Mouse (Mus musculus) liver, embryonic 14.5 days (tissue): ENCODE measurements around the gene Sowaha. TPM values are rescaled to one million over a fixed set of nuclear protein-coding genes. Genes with fewer than 3 reads are reported as not detected.
A peak's percentile ranks its signal among the peaks of the same experiment; 100 is the strongest.

Experiments used
- ATAC-seq: fragments of 200-750 bp; cut with Nextera tagmentation; 2 replicates; pipeline ENCODE4 v1.8.0; 2017; ENCODE audit warnings: moderate number of reproducible peaks, mild to moderate bottlenecking, moderate library complexity; ENCODE audit not compliant: insufficient read depth
- DNase-seq, 3 experiments: peaks; one replicate each; pipeline ENCODE4 v3.0.0-alpha.2; 2012 to 2013; ENCODE audit warnings: low read depth in 3 of 3, low spot score in 3 of 3
- H3K27ac ChIP-seq: fragments of 300-500 bp; sonication (generic); 2 replicates; pipeline ENCODE4 v1.5.1; 2014; ENCODE audit warnings: moderate library complexity, mild to moderate bottlenecking, control low read depth, inconsistent platforms
- H3K27me3 ChIP-seq: fragments of 300-500 bp; sonication (generic); 2 replicates; pipeline ENCODE4 v1.6.1; 2014; ENCODE audit warnings: mild to moderate bottlenecking, low read length, moderate library complexity; ENCODE audit not compliant: control insufficient read depth, insufficient read depth
- H3K36me3 ChIP-seq: fragments of 300-500 bp; sonication (generic); replicated peaks from 2 replicates; pipeline ENCODE4 v1.6.1; 2014; ENCODE audit warnings: low read depth; ENCODE audit not compliant: control insufficient read depth, insufficient read depth
- H3K4me1 ChIP-seq, 2 experiments: fragments of 200-500 bp in 1 of 2; fragments of 300-500 bp in 1 of 2; sonication (generic) in 1 of 2; replicated peaks; 2 replicates each; pipeline ENCODE4 v1.6.1; 2012 to 2014; ENCODE audit warnings: antibody characterized with exemption in 1 of 2, inconsistent platforms in 1 of 2, low read length in 1 of 2; ENCODE audit not compliant: control insufficient read depth in 2 of 2, insufficient read depth in 2 of 2
- H3K4me2 ChIP-seq: fragments of 300-500 bp; sonication (generic); 2 replicates; pipeline ENCODE4 v1.6.1; 2014; ENCODE audit warnings: low read depth, mild to moderate bottlenecking, control low read depth, moderate library complexity
- H3K4me3 ChIP-seq, 2 experiments: fragments of 200-500 bp in 1 of 2; fragments of 300-500 bp in 1 of 2; sonication (generic) in 1 of 2; 2 replicates each; pipeline ENCODE4 v1.5.1; 2012 to 2014; ENCODE audit warnings: low read depth in 2 of 2, low read length in 2 of 2, mild to moderate bottlenecking in 2 of 2, control low read depth in 1 of 2, inconsistent platforms in 1 of 2, moderate library complexity in 1 of 2; ENCODE audit not compliant: insufficient read depth in 1 of 2
- H3K9ac ChIP-seq: fragments of 300-500 bp; sonication (generic); replicated peaks from 2 replicates; pipeline ENCODE4 v1.6.1; 2014; ENCODE audit warnings: mild to moderate bottlenecking, control low read depth, moderate library complexity
- H3K9me3 ChIP-seq: fragments of 300-500 bp; sonication (generic); 2 replicates; pipeline ENCODE4 v1.6.1; 2016; ENCODE audit warnings: low read length, mixed read lengths; ENCODE audit not compliant: control insufficient read depth
- CTCF ChIP-seq: IDR thresholded peaks from 2 replicates; pipeline ENCODE4 v1.5.1; 2016; ENCODE audit warnings: antibody characterized with exemption, low read depth, control low read depth
- EP300 ChIP-seq: IDR thresholded peaks from 2 replicates; pipeline ENCODE4 v1.6.1; 2016; ENCODE audit warnings: antibody characterized with exemption, low read depth
- WGBS: fragments of 180-500 bp; shearing (Covaris S2); extraction: QIAGEN DNeasy Blood & Tissue Kit; methylation state at CpG from one replicate; pipeline ENCODE4 v1.1.7; 2014; ENCODE audit not compliant: insufficient replicate concordance; 5-methylcytosine and 5-hydroxymethylcytosine counted together
- polyA plus RNA-seq, 2 experiments: library from polyadenylated mRNA; depleted of rRNA in 1 of 2; stranded (reverse) in 1 of 2; unstranded in 1 of 2; fragments of >200 nt; fragmentation: Nextera tagmentation in 1 of 2; extraction: Ambion mirVana in 1 of 2; gene quantifications; 2 replicates each; pipeline versions ENCODE4 v1.2.1 to v1.2.3; 2012 to 2014

Sowaha gene
- polyA plus RNA-seq, 2 experiments = 13.1 to 15.4 TPM

- Histone ChIP-seq H3K27ac (no peak overlapping the region), H3K36me3 (no peaks in the 10 kb centered on the region), H3K4me2 (no peak overlapping the region), H3K9me3 (no peaks in the 10 kb centered on the region), H3K9ac (no peak overlapping the region), H3K27me3 (peaks cover 59% of the 10 kb centered on the region), H3K4me1 (peaks cover under 1 to 3% of the 10 kb centered on the region in 2 experiments; a peak in 3 of 4 replicates), H3K4me3 (no peak overlapping the region)
- 66% methylated on average over 3 of the region's 3 CpGs for WGBS
- peak; percentile 59 for TF ChIP-seq CTCF
- no peak for TF ChIP-seq EP300
- DNase-seq (no peak), ATAC-seq (no peak)
Measured at GRCm38 (mm10) chr11:53472709-53473108, 7.4 kb downstream of the Sowaha start.

GRCm38 (mm10) chr11:53469968-53470695, 9.9 kb downstream of the Sowaha start, which contains the start of gene Gm9837:
Gene Gm9837, minus strand, starts transcription at chr11:53470479.
- DNase-seq (peak; percentile 68 to 72 (median 70)), ATAC-seq (peak; percentile 69)
- no peaks in the 10 kb centered on the region for H3K9me3 ChIP-seq
- no peak for TF ChIP-seq EP300
- peak; percentile 98 for TF ChIP-seq CTCF
- H3K4me2 ChIP-seq = peak within 1 kb of the TSS; percentile 24; the same call in 1 of the 2 replicates
- no peaks in the 10 kb centered on the region for H3K36me3 ChIP-seq
- H3K4me1 ChIP-seq = peaks cover 0 to 2% of the 10 kb centered on the region in 2 experiments; a peak in 1 of 4 replicates
- no peak within 1 kb of the TSS for H3K4me3 ChIP-seq
- no peak within 1 kb of the TSS for H3K27ac ChIP-seq
- peaks cover 49% of the 10 kb centered on the region for H3K27me3 ChIP-seq
- 8% methylated on average over 29 of the region's 29 CpGs for WGBS
- no peak within 1 kb of the TSS for H3K9ac ChIP-seq

GRCm38 (mm10) chr11:53469294-53469967, 10.6 kb downstream of the Sowaha start:
- no peaks in the 10 kb centered on the region for H3K9me3 ChIP-seq
- H3K4me2 ChIP-seq = no peak overlapping the region
- ATAC-seq (no peak), DNase-seq (no peak)
- no peak overlapping the region for H3K4me3 ChIP-seq
- no peak overlapping the region for H3K9ac ChIP-seq
- TF ChIP-seq EP300 = no peak
- no peak for TF ChIP-seq CTCF
- H3K4me1 ChIP-seq = peaks cover 0 to 2% of the 10 kb centered on the region in 2 experiments; a peak in 1 of 4 replicates
- H3K27me3 ChIP-seq = peaks cover 49% of the 10 kb centered on the region
- no peaks in the 10 kb centered on the region for H3K36me3 ChIP-seq
- 40% methylated on average over 16 of the region's 16 CpGs for WGBS
- no peak overlapping the region for H3K27ac ChIP-seq

- no peak for DNase-seq
- Histone ChIP-seq H3K9ac (no peak overlapping the region), H3K36me3 (no peaks in the 10 kb centered on the region), H3K4me2 (peak overlapping the region; percentile 38), H3K27ac (no peak overlapping the region), H3K4me3 (0 out of 4 replicates have a peak overlapping the region, but pooled peaks of 1 of the 2 experiments have one; percentile 7), H3K9me3 (no peaks in the 10 kb centered on the region), H3K27me3 (peaks cover 61% of the 10 kb centered on the region), H3K4me1 (peaks cover 0 to 5% of the 10 kb centered on the region in 2 experiments; a peak in 2 of 4 replicates)
- WGBS = 11% methylated on average over 40 of the region's 40 CpGs
- ATAC-seq = peak; percentile 40; the same call in 1 of the 2 replicates
- peak; percentile 90 for TF ChIP-seq CTCF
- TF ChIP-seq EP300 = no peak
Measured at GRCm38 (mm10) chr11:53466231-53466971, 13.7 kb downstream of the Sowaha start.
